ENCODE assay signal across 8 mouse cellular contexts in genomic region chr12:99391942-99392880, GRCm38 (mm10).
DNase-seq lines count a peak whose midpoint lies in the region; ATAC-seq lines count a peak whose summit lies in the region.

No protein-coding gene starts in this region.

- H3K27ac ChIP-seq in hindbrain, embryonic 15.5 days (replicated peaks) = peak overlapping the region; percentile 90

- H3K9ac ChIP-seq in hindbrain, embryonic 15.5 days = peak overlapping the region; percentile 83

- DNase-seq in T-cell, adult 2 months (ENCODE audit: low spot score) = peak; percentile 97
- peak; percentile 100 for DNase-seq in cerebellum, postnatal 36 days
- peak; percentile 99 for DNase-seq in frontal cortex, postnatal 36 days (ENCODE audit: low spot score in 2 of 2)
- DNase-seq in left cerebral cortex, adult 11 months (ENCODE audit: low spot score) = peak; percentile 98
- DNase-seq in lung, postnatal 4 days = peak; percentile 100
- DNase-seq in retina, postnatal 7 days (ENCODE audit: low read depth, low spot score) = peak; percentile 91
- peak; percentile 99 for DNase-seq in urinary bladder, adult 2 months (ENCODE audit: low spot score)

- WGBS in hindbrain, embryonic 15.5 days = under 1% methylated on average over 71 of the region's 87 CpGs

- H3K4me1 ChIP-seq in hindbrain, embryonic 15.5 days (replicated peaks) = peaks cover 28% of the 10 kb centered on the region

- H3K27me3 ChIP-seq in hindbrain, embryonic 15.5 days = no peaks in the 10 kb centered on the region

- ATAC-seq in hindbrain, embryonic 15.5 days (ENCODE audit: low FRiP score, low read depth) = peak; percentile 91

- peak overlapping the region; percentile 92 for H3K4me2 ChIP-seq in hindbrain, embryonic 15.5 days

- H3K36me3 ChIP-seq in hindbrain, embryonic 15.5 days = peaks cover 4% of the 10 kb centered on the region; the same call in 1 of the 2 replicates

- no peaks in the 10 kb centered on the region for H3K9me3 ChIP-seq in hindbrain, embryonic 15.5 days

- H3K4me3 ChIP-seq in hindbrain, embryonic 15.5 days = peak overlapping the region; percentile 92

Comparison
In these comparisons a context has a peak if more than half of its experiments do, and no peak if none do; other contexts are left out.
1. Peak in every context shown above with its lines: DNase-seq, ATAC-seq, H3K4me3 ChIP-seq and H3K27ac ChIP-seq.